Comparison of ENCODE assay signal across 11 mouse cellular contexts in genomic region chr10:4430399-4430798, GRCm38 (mm10). TPM values are rescaled to one million over a fixed set of nuclear protein-coding genes. Genes with fewer than 3 reads are reported as not detected.
DNase-seq lines count a peak whose midpoint lies in the region; ATAC-seq and TF ChIP-seq lines count a peak whose summit lies in the region.
"Had no signal": no experiment of that assay in that cellular context is flagged by ENCODE, and none has a peak within 500 bp of the region (broad histone marks: within the 10 kb centered on the region; RNA-seq: fewer than 3 reads in every experiment).

No protein-coding gene starts in this region.

- H3K36me3 ChIP-seq in kidney, adult 2 months (ENCODE audit: control insufficient read depth, insufficient read depth, low read length), result no peaks in the 10 kb centered on the region
- peaks cover 39% of the 10 kb centered on the region for H3K36me3 ChIP-seq in C2C12 (ENCODE audit: control insufficient read depth, insufficient read depth)
- H3K36me3 ChIP-seq in liver, embryonic 14.5 days (replicated peaks; ENCODE audit: control insufficient read depth, insufficient read depth, low read depth), result peaks cover 9% of the 10 kb centered on the region

- H3K79me3 ChIP-seq in C2C12 (ENCODE audit: low read depth), result peaks cover 31% of the 10 kb centered on the region

- TF ChIP-seq POLR2A in kidney, adult 2 months (IDR thresholded peaks at IDR 0.05; ENCODE audit: low read depth, low read length), result no peak

- H3K4me2 ChIP-seq in liver, embryonic 14.5 days (ENCODE audit: low read depth), result peak overlapping the region; percentile 94

- H3K9me3 ChIP-seq in liver, embryonic 14.5 days (ENCODE audit: control insufficient read depth, low read length), result no peaks in the 10 kb centered on the region

- no peak overlapping the region for H3K4me3 ChIP-seq in kidney, adult 2 months (ENCODE audit: insufficient read depth, low read depth, low read length)
- no peak overlapping the region for H3K4me3 ChIP-seq in C2C12 (ENCODE audit: insufficient read depth, poor library complexity, severe bottlenecking)
- H3K4me3 ChIP-seq in liver, embryonic 14.5 days (ENCODE audit: insufficient read depth in 1 of 2, low read depth in 2 of 2, low read length in 2 of 2), result peak overlapping the region in 1 of 2 experiments; percentile 81; a peak in 1 of 4 replicates

- peaks cover 7% of the 10 kb centered on the region for H3K4me1 ChIP-seq in kidney, adult 2 months (ENCODE audit: control insufficient read depth, insufficient read depth, low read length)
- H3K4me1 ChIP-seq in liver, embryonic 14.5 days (replicated peaks; ENCODE audit: control insufficient read depth in 2 of 2, insufficient read depth in 2 of 2, low read length in 1 of 2), result peaks cover 10 to 19% of the 10 kb centered on the region in 2 experiments

- DNase-seq in kidney, adult 2 months, result peak; percentile 21
- DNase-seq in kidney, postnatal 14 days, result no peak
- DNase-seq in MEL-GATA-1-ER (ENCODE audit: extremely low read depth, low read depth), result peak; percentile 65
- no peak for DNase-seq in liver, embryonic 14.5 days (ENCODE audit: low read depth in 3 of 3, low spot score in 3 of 3)
- DNase-seq in thymus, adult 18-20 months, result no peak
- no peak for DNase-seq in layer of hippocampus, adult 18-20 months (ENCODE audit: low spot score in 2 of 2)
- DNase-seq: forebrain, postnatal 0 days had no signal

- no peak for ATAC-seq in liver, embryonic 14.5 days (ENCODE audit: insufficient read depth)
- ATAC-seq: forebrain, postnatal 0 days; hindbrain, embryonic 16.5 days had no signal

- TF ChIP-seq CTCF in kidney, adult 2 months (conservative IDR thresholded peaks at IDR 0.05; ENCODE audit: insufficient read depth, insufficient read length, low read depth, low read length), result no peak
- no peak for TF ChIP-seq CTCF in C2C12 (IDR thresholded peaks at IDR 0.05; ENCODE audit: control insufficient read depth, insufficient read depth, insufficient read length)
- no peak for TF ChIP-seq CTCF in liver, embryonic 14.5 days (IDR thresholded peaks at IDR 0.05; ENCODE audit: low read depth)

- TF ChIP-seq EP300 in liver, embryonic 14.5 days (IDR thresholded peaks at IDR 0.05; ENCODE audit: low read depth), result no peak

- H3ac ChIP-seq in C2C12 (ENCODE audit: control insufficient read depth, insufficient read length, low read depth), result no peak overlapping the region

- peaks cover 66% of the 10 kb centered on the region for H3K79me2 ChIP-seq in C2C12 (ENCODE audit: control insufficient read depth, insufficient read depth)

- no peaks in the 10 kb centered on the region for H3K27me3 ChIP-seq in kidney, adult 2 months (replicated peaks; ENCODE audit: control insufficient read depth, insufficient read depth, low read length)
- H3K27me3 ChIP-seq in C2C12 (ENCODE audit: control insufficient read depth, insufficient read depth, insufficient read length), result no peaks in the 10 kb centered on the region
- H3K27me3 ChIP-seq in liver, embryonic 14.5 days (ENCODE audit: control insufficient read depth, insufficient read depth, low read length), result no peaks in the 10 kb centered on the region

- H3K9ac ChIP-seq in liver, embryonic 14.5 days (replicated peaks), result no peak overlapping the region; the same call in 1 of the 2 replicates

- 72% methylated on average over 8 of the region's 8 CpGs for WGBS in kidney, adult 2 months
- WGBS in liver, embryonic 14.5 days (ENCODE audit: insufficient replicate concordance), result 50% methylated on average over 8 of the region's 8 CpGs

- H3K27ac ChIP-seq in kidney, adult 2 months (ENCODE audit: insufficient read depth, low read depth, low read length), result peak overlapping the region; percentile 33; the same call in 1 of the 2 replicates
- no peak overlapping the region for H3K27ac ChIP-seq in liver, embryonic 14.5 days

TF ChIP-seq in C2C12, 6 proteins besides CTCF, POLR2A, EP300 and RAD21:
- TF ChIP-seq USF1 (IDR thresholded peaks at IDR 0.05; ENCODE audit: low read depth), result peak; percentile 26
- no peak for TF ChIP-seq MAX (IDR thresholded peaks at IDR 0.05)
TF ChIP-seq in C2C12: peak in this region for 1.

RNA-seq across cellular contexts. Expression of gene Rmnd1, which starts 1.8 kb away (rescaled TPM):
- polyA plus RNA-seq in kidney, adult 2 months (2012; rRNA removed), result 66.7 and 72.2 TPM in 2 replicates
- 11.1 TPM for polyA plus RNA-seq in C2C12 (2012; fragmentation: generic; extraction: Trizol)
- polyA plus RNA-seq in liver, embryonic 14.5 days (2012; rRNA removed), result 17.2 and 19.8 TPM in 2 replicates
- polyA plus RNA-seq in liver, embryonic 14.5 days (2014; fragmentation: Nextera tagmentation; extraction: Ambion mirVana), result 18.0 and 19.3 TPM in 2 replicates
- total RNA-seq in layer of hippocampus, adult 18-20 months (2021), result 10 to 100 TPM; 28.3 to 37.2 TPM

RNA-seq across cellular contexts. Expression of gene Armt1, which starts 1.9 kb away (rescaled TPM):
- 7.9 and 9.1 TPM in 2 replicates for polyA plus RNA-seq in kidney, adult 2 months (2012; rRNA removed)
- polyA plus RNA-seq in C2C12 (2012; fragmentation: generic; extraction: Trizol), result 15.8 TPM
- polyA plus RNA-seq in liver, embryonic 14.5 days (2012; rRNA removed), result 8.9 and 12.8 TPM in 2 replicates
- polyA plus RNA-seq in liver, embryonic 14.5 days (2014; fragmentation: Nextera tagmentation; extraction: Ambion mirVana), result 14.1 and 16.1 TPM in 2 replicates
- total RNA-seq in layer of hippocampus, adult 18-20 months (2021), result 10 to 100 TPM; 25.2 to 25.6 TPM

RNA-seq across cellular contexts. Expression of gene Zbtb2, which starts 42.5 kb away (rescaled TPM):
- 6.6 and 6.9 TPM in 2 replicates for polyA plus RNA-seq in kidney, adult 2 months (2012; rRNA removed)
- polyA plus RNA-seq in C2C12 (2012; fragmentation: generic; extraction: Trizol), result 7.9 TPM
- polyA plus RNA-seq in liver, embryonic 14.5 days (2012; rRNA removed), result 2.9 and 3.1 TPM in 2 replicates
- polyA plus RNA-seq in liver, embryonic 14.5 days (2014; fragmentation: Nextera tagmentation; extraction: Ambion mirVana), result 3.0 and 4.7 TPM in 2 replicates
- 10 to 100 TPM; 15.0 to 15.3 TPM for total RNA-seq in layer of hippocampus, adult 18-20 months (2021)

RNA-seq across cellular contexts. Expression of gene Ccdc170, which starts 51.9 kb away (rescaled TPM):
- polyA plus RNA-seq in kidney, adult 2 months (2012; rRNA removed), result 3.8 and 5.0 TPM in 2 replicates
- polyA plus RNA-seq in C2C12 (2012; fragmentation: generic; extraction: Trizol), result 0.02 TPM
- polyA plus RNA-seq in liver, embryonic 14.5 days (2012; rRNA removed), result not detected in 2 replicates
- polyA plus RNA-seq in liver, embryonic 14.5 days (2014; fragmentation: Nextera tagmentation; extraction: Ambion mirVana), result not detected in 2 replicates
- total RNA-seq in layer of hippocampus, adult 18-20 months (2021), result 1 to 10 TPM in 1 of 2 experiments, under 1 TPM in 1; 0.67 to 1.0 TPM
- polyA plus RNA-seq: limb, embryonic 11.5 days; stomach, embryonic 14.5 days had no signal

Comparison
In these comparisons a context has a peak if more than half of its experiments do, and no peak if none do; other contexts are left out.
1. DNase-seq: peak in kidney, adult 2 months (single experiment) and MEL-GATA-1-ER (single experiment); none in kidney, postnatal 14 days (single experiment), liver, embryonic 14.5 days (0 of 3), thymus, adult 18-20 months (0 of 2) and layer of hippocampus, adult 18-20 months (0 of 2).